Mouse (Mus musculus) CD8-positive naive resting alpha-beta T cell, adult 2 months (primary cell): Measurements from ENCODE around the gene Sfxn1.

Experiments used
- DNase-seq, 2 experiments: peaks; one replicate each; pipeline ENCODE4 v3.0.0; 2022; ENCODE audit warnings: low read depth in 2 of 2, low spot score in 2 of 2

The Sfxn1 gene

GRCm38 (mm10) chr13:54115779-54116178, 44.1 kb downstream of the Sfxn1 start:
- DNase-seq: no peak

GRCm38 (mm10) chr13:54118355-54118754, 46.7 kb downstream of the Sfxn1 start:
- DNase-seq: no peak

- no peak for DNase-seq
Observed at GRCm38 (mm10) chr13:54137756-54138410, 66.2 kb downstream of the Sfxn1 start.

GRCm38 (mm10) chr13:54143788-54144187, 72.1 kb downstream of the Sfxn1 start:
- no peak for DNase-seq

- no peak for DNase-seq
Observed at GRCm38 (mm10) chr13:54144624-54145023, 73.0 kb downstream of the Sfxn1 start.

GRCm38 (mm10) chr13:54147328-54147727, 75.7 kb downstream of the Sfxn1 start:
- no peak for DNase-seq

- no peak for DNase-seq
Observed at GRCm38 (mm10) chr13:54152421-54152820, 80.8 kb downstream of the Sfxn1 start.

GRCm38 (mm10) chr13:54152911-54153310, 81.2 kb downstream of the Sfxn1 start:
- no peak for DNase-seq

- DNase-seq: no peak
Observed at GRCm38 (mm10) chr13:54153672-54154218, 82.1 kb downstream of the Sfxn1 start.

GRCm38 (mm10) chr13:54155822-54156221, 84.2 kb downstream of the Sfxn1 start:
- no peak for DNase-seq
